Mouse (Mus musculus): Measurements from ENCODE around the gene Tmem234.

Gene Tmem234

DNA sequence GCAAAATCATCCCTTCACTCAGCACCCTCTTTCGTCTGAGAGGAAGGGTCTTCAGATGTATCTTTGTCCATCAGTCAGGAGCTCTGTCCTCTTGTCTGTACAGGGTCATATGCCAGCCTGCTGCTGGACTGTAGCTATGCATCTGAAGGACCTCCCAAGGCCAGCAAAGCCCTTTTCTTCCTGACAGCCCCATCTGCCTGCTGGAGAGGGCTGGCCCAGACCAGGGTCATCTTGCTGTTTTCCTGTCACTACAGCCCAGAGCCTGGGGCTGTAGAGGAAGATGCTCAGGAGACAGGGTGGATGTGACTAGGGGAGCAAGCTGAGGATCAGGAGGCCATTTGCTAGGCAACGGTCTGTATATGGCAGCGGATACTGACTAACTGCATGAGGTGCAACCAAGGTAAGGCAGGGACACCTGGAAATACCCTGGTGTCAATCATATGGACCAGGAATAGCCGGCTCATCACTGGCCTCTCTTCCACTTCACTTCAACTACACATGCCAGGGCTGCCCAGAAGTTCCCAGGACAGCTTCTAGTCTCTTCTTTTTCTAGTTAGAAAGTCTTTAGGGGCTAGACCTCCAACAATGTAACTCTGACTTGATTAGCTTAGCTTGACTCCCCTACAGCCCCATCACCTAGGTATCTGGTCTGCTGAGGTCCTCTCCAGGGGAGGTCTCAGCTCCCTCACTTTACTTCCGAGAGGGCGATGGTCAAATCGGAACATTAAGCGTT, 22.5 kb downstream of the Tmem234 start:
- DNase-seq = no peak

DNA sequence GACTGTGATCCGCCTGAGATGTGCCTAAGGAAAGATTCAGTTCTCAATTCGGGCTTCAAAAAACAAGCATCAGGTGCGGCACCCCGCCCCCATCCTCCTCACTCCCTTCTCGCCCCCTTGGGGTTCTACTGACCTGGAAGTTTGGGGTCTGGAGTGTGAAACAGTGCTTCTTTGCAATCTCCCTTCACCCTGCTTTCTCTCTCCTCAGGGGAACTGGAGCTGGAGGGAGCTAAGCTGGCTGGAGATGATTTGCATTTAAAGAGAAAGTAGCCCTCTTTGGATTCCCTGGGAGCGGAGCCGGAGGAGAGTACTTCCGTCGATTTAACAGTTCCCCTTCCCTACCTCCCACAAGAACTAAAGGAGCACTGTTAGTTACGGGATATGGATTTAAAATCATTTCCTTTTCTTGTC, 23.2 kb downstream of the Tmem234 start, which contains the start of gene Ccdc28b:
Gene Ccdc28b (minus strand): TSS at position 267 of the 411 bp plus-strand sequence.
- DNase-seq = peak; percentile 78

DNA sequence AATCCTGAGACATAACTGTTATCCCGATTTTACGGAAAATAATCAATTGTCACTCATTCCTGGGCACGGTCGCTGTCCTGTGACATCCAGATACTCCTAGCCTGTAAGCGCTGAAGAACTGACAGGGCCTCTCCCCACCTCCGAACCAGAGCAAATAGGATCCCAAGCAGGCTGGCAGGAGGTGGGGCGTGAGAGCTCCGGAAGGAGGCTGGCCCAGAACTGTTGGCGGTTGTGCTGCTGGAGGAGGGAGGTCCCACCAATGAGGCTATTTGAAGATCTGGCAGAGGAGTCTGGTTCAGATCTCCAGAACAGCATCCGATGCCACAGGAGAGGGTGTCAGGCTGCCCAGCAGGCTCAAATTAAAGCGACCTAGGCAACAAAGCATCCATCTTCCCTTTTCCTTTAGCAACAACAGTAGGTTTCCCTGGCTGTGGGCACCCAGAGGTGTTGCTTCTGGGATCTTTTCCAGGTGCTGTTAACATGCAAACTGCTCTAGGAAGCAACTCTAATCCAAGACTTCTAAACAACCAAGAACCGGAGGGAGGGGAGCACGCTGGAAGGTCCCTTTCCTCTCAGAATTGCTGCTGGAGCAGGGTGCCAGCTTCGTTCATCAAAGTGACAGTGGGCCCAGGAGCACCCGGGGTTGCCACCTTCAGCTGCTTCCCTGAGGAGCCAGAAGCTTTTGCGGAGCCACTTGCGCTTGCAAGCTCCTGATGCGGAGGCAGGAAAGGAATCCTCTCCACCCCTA, 24.0 kb downstream of the Tmem234 start:
- peak; percentile 94 for DNase-seq

DNA sequence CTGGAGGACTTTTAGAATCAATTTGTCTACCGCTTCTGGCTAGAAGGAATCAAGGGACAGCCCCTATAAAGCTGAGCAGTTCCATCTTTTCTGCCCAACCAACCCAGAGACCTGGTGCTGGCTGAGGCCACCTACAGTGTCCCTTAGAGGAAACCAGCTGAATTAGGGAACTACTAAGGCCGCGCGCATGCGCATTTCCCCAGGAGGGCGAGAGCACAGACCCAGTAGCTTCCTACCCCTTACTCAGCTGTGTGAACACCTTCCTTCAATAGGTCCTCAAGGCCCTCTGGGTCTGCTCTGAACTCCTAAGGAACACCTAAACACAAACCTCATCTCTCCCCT, 24.5 kb downstream of the Tmem234 start:
- peak; percentile 82 for DNase-seq

DNA sequence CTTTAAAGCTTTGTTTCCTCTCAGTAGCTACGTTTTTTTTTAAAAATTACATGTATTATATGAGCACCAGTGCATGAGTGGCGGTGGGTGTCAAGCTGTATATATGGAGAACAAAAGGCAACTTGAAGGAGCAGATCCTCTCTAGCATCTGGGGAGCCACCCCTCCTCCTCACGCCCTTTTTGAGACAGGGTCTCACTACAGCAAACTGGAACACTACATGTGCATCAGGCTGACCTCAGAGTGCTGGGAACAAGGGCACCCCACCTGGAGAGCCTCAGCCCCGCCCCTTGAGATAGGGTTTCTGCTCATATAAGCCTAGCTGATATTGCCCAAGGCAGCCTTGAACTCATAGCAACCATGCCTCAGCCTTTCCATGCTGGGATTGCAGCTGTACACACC, 25.0 kb downstream of the Tmem234 start:
- DNase-seq = no peak

DNA sequence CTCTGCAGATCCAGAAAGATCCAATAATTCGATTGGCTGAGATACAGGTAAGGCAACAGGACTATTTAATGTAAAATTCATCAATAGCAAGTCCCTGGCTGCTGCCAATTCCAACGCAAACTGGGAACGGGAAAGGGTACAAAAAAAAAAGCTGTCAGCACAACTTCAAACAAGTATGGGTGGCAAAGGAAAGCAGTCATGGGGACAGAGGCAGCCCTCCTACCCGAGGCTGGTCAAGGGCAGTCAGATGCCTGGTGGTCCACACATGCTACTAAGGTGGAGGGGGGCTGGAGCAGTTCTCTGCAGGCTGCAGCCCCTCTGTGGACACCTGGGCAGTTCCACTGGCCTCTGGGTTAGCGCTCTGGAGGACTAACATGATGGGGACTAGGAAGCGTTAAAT, 25.6 kb downstream of the Tmem234 start:
- no peak for DNase-seq

DNA sequence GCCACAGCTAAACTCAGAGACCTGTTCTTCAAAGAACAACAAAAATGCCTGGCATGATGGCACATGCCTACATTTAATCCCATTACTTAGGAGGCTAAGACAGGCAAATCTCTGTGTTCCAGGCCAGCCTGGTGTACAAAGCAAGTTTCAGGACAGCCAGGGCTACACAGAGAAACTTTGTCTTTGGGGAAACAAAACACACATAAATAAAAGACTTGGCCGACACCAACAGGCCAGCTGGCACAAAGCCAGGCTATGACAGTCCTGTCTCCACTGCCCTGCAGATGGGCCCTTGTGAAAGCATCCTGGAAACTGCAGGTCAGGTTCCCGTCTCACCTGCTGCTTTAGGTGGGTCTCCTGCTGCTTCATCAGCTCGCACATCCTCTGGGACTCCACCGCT, 30.5 kb downstream of the Tmem234 start:
- DNase-seq = no peak

DNA sequence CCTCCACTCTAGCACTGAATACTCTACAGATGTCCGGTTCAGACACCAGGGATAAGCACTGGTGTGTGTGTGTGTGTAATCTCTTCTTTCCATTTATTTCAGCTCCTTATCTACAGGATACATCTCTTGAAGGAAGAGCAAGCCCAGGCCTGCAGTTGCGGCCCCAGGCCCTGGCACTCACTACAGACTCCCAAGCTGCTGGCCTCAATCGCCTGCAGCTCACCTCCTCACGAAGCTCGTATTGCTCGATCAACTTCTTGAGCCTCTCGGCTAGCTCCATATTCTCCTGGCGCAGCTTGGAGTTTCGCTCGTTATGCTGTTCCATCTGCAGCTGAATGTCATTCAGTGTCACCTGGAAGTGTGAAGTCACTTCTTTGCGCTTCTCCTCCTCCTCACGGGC, 31.4 kb downstream of the Tmem234 start:
- no peak for DNase-seq

DNA sequence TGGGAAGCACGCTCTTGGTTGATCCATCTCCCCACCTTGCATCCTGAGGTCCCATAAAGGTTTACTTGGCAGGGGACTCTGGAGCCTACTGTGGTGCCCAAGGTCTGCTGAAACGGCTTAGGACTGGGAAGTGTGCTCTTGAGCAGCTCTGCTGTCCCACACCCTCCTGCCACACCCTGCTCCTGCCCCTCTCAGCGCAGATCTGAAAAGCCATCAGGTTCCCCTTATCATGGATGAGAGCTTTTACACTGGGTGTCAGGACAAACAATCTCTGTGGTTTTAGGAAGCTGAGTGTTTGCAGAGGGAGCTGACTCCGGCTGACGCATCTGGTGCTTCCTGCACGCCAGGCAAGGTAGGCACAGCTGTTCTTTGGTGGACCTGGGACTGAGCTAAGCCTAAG, 33.4 kb downstream of the Tmem234 start:
- no peak for DNase-seq

DNA sequence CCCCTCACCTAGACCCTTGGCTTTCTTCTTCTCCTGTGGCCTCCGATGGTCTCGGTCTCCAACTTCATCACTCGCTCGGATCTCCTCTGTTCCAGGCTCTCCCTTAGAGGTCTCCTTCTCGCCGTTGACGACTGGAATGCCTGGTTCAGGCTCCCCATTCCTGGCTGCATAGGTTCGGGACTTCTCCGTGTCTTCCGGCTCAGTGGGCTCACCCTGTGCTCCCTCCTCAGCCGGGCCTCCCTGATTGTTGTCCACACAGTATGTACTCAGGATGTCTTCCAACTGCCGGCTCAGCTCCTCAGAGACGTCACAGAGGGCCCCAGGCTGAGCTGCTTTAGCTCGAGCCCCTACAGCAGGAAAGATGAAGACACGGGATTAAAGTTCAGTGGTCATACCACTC, 38.8 kb downstream of the Tmem234 start:
- no peak for DNase-seq

DNA sequence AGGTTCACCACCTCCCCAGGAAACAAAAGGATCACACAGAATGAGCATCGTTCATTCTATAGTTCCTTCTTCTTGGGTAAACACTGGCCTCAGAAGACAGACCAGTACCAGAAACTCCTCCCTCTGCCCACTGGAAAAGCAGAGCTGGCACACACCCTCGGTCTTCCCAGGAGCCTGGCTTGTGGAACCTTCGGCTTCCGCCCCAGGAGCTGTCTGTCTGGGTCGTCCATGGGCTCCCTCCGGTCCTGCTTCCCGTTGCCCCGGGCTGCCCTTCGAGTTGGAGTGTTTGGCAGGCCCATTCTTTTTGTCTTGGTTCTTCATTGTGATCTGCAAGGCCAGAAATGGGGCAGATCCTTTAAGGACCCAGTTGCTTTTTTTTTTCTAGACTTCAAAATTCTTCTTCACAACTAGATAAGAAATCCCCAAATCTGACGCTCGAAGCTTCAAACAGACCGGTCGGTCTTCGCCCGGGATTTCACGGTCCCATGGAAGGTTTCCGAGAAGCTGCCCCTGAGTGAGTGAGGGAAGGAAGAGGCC, 39.7 kb downstream of the Tmem234 start:
- no peak for DNase-seq

DNA sequence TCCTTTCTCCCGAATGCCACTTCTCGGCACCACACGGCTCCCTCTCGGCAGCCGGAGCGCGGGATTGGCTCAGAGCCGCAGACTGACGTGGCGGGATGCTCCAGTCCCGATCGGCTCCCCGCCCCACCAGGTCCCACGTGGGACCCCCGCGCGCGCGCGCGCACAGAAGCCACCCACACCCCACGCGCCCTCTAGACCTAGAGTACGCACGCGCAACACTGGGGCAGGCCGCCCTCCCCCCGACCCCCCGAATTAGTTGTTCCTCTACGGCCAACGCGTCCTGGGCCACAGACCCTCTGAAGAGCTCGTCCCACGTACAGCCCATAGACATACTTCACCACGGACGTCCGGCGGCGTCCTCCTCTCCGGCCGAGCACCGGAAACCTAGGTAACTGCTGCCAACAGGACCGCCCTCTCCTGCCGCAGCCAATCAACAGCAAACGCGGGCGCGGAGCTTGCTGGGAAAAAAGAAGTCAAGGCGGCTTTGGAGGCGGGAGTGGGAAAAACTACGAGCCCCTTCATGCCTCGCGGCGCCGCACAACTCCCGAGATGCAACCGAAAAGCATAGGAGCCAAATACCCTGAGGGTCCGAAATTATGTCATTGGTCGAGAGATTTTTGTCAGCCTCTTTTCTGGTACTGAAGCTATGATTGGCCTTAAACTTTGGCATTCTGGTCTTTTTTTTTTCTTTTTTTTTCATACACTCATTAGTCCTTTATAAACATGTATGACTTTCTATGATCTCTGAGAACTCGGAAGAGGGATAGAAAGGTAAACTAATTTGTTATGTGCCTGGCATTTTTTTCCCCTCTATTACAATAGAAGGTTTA, 40.4 kb downstream of the Tmem234 start, which contains the start of gene Txlna:
Gene Txlna (minus strand): TSS at position 428 of the 830 bp plus-strand sequence.
- peak; percentile 99 for DNase-seq

DNA sequence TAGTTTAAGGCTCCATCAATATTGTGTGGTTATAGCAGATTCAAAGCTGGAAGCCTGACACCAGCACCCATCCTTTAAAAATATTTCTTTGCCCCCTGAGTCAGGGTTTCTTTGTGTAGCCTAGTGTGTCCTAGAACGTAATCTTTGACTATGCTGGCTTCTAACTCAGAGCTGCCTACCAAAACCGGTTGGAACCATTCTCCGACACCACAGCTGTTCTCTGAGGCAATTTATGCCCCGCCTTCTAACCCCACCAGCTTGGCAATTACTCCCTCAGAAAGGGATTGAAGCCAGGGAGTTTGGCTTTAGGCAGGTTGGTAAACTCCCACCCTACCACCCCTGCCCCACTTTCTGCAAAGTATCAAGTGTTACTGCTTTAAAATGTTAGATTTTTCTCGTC, 41.3 kb downstream of the Tmem234 start:
- DNase-seq = no peak

DNA sequence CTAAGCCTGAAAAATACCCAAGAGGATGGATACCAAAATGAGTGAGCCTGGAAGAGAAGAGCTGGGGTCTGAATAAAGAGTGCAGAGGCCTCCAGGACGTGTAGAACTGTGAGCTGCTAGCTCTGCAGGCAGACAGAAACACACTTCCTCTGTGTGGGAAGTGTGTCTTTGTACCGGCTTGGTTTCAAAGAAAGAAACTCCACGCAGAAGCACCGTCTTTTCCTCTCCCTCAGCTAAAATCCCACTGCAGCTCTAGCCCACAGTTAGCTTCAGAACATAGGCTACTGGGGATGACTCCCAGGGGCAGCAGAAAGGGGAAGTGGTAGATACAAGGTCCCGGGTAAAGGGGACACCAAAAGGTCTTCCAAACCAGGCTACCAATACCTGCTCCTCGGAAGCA, 44.7 kb downstream of the Tmem234 start:
- DNase-seq = no peak

DNA sequence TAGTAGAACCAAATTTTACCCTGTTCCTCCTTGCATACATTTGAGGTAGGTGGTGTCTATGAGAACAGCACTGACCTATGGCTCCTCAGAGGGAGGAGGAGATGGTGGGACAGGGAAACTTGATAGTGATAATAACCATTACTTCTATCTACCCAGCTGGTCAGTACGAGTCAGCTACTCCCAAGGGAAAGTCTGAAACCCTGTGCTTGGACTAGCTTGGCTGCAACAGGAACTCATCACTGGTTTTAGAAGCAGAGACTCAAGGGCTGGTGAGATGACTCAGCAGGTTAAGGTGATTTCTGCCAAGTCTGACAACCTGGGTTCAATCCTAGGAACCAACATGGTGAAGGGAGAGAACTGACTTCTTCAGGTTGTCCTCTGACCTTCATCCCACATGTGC, 48.2 kb downstream of the Tmem234 start:
- no peak for DNase-seq

DNA sequence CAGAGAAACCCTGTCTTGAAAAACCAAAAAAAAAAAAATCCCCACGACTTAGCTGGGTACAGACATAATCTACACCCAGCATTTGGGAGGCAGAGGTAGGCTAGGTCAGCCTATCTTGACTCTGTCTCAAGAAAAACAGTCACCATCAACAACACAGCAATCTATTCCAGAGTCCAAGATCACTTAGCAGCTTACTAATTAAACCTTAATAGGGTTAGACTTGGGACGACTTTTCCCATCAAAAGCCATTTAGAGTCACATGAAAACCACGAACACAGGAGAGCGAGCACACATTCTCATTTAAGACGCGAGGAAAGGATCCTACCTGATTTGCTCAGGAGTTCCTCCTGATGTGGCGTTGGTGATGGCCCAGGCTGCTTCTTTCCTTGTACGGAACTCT, 49.9 kb downstream of the Tmem234 start:
- DNase-seq = no peak

DNA sequence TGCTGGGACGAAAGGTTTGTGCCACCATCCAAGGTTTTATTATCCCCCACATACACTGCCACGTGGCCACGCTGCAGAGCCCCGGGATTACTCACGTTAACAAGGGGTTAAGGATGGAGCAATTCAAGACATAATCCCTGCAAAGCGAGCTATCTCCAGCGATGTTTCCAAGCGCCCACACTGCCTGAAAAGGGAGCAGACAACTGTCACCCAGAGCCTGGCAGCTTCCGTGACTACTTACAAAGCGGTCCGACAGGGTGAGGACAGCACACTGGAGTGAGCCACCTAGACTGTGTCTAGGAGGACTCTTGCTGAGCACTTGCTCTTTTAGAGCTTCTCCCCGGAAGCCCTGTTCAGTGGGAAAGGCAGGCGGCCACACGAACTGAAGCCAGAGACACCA, 54.3 kb downstream of the Tmem234 start:
- DNase-seq = no peak

DNA sequence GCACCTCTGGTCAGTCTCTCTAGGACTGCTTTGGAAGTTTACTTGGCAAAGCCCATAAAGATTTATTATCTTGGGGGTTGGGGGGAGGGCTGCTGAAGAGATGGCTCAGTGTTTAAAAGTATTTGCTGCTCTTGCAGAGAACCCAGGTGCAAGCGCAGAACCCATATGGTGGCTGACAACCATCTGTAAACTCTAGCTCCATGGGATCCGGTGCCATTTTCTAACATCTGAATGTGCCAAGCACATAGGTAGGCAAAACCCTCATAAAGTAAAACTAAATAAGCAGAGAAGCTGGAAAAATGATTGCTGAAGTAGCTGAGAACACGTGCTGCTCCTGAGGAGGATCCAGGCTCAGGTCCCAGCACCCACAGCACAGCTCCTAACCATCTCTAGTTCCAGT, 61.1 kb downstream of the Tmem234 start:
- DNase-seq = no peak

DNA sequence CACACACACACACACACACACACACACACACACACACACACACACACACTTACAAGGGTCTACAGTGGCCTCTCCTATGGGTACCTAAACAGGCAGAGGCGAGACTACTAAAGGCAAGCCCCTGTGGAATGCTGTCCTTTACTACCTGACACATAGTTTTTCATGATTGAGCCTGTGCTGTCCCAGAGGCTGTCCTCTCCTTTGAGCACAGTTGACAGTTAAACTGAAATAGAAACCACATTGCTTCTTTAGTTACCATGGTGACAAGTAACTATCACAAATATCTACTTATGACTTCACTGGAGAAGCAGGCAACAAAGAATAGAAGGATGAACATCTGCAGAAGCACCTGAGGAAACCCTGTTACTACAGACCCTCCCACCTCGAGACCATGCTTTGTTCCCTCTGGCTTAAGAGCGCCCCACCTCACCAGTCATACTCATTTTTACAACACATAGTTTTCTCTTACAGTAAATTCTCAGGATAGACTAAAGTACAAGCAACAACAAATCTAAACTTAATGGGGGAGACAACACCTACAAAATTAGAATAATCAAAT, 61.9 kb downstream of the Tmem234 start:
- no peak for DNase-seq

DNA sequence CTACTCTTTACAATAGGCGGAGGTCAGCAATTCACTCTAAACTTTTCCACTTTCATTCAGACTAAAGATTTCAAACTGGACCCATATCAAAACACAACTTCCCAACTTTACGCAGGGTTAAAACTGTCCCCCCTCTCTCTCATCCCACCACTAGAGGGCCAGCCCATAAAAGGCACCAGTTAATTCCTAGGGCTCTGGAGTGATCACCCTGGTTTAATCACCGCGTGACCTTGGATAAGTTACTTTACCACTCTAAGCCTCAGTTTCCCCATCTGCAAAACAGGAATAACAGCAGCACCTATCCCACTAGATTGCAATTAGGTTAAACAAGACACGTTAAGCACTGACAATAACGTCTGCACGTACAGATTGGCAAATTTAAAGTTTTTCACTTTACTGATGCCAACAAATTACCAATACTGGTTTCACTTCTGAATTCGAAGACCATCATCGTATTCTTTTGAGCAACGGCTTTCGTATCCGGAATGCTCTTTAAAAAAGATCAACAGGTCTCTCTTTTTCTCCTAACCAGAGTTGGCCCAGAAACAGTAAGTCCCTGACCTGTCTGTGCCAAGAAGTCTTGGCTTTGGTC, 71.1 kb downstream of the Tmem234 start:
- DNase-seq = peak; percentile 74

DNA sequence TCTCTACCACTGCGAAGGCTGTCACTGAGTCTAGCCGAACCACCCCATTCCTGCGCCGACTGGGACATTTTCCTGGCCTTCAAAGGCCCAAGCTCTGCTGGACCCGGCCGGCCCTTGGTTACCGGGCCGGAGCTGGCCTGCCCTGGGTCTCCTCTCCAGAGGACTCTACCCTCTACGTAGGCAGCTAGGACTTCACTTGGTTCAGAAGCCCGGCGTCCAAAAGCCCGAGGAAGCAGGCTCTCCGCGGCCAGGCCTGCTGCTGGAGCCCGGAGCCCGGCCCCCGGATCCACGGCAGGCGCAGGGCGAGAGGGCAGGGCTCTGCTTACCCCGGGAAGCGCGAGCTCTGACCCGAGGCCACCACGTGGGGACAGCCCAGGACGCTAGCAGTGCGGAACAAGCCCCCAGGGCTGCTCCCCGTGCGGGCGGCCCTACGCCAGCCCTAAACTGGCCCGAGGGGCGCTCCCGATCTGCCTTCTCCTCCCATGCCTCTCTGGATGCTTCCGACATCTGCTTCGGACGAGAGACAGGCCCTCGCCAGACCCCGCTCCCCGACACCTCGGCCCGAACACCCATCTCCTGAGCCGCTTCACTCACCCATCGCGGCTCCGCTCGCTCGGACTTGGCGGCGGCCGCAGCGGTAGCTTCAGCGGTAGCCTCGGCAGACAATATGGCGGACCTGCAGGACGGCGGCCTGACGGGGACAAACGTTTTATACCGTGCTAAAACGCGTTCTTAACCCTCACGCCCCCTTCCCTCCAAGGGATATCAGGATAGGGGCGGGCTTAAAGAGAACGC, 71.8 kb downstream of the Tmem234 start, which contains the start of gene Kpna6:
Gene Kpna6 (minus strand): TSS at position 685 of the 795 bp plus-strand sequence.
- peak; percentile 97 for DNase-seq
